Mouse (Mus musculus) left cerebral cortex, postnatal 10 days (tissue): ENCODE measurements at regions not wholly inside any gene's neighbourhood (a gene's known extent, or its start where the extent isn't known, plus 50 kb on each side); places are given as distances from the start of the nearest gene placed in this dataset.

Experiments used
- DNase-seq, 2 experiments: peaks; one replicate each; pipeline ENCODE4 v3.0.0; 2021 to 2022; ENCODE audit warnings: low spot score in 2 of 2, mixed read lengths in 1 of 2; ENCODE audit errors: extremely low spot score in 1 of 2
- intact Hi-C: fragments of 180-260 bp; cut with DNase I; formaldehyde crosslinking; loops from one replicate; pipeline ENCODE4 v1.15.1; 2025

GRCm38 (mm10) chr4:7534301-7534700 lies 704.5 kb downstream of the Car8 start:
- intact Hi-C loops: no loop called here
- no peak for DNase-seq

GRCm38 (mm10) chr4:7527718-7528117 lies 711.1 kb downstream of the Car8 start:
- DNase-seq: no peak
- intact Hi-C loops: no loop called here

GRCm38 (mm10) chr4:7513081-7513480 lies 725.8 kb downstream of the Car8 start:
- intact Hi-C loops: no loop called here
- DNase-seq: no peak

- intact Hi-C loops: no loop called here
- no peak for DNase-seq
Measured at GRCm38 (mm10) chr4:7485552-7485951, 753.3 kb downstream of the Car8 start.

GRCm38 (mm10) chr4:7455130-7455529 lies 783.7 kb downstream of the Car8 start:
- DNase-seq: no peak
- intact Hi-C loops: no loop called here

GRCm38 (mm10) chr4:7452678-7453077 lies 786.2 kb downstream of the Car8 start:
- intact Hi-C loops: no loop called here
- no peak for DNase-seq

GRCm38 (mm10) chr4:7450991-7451390 lies 787.9 kb downstream of the Car8 start:
- intact Hi-C loops: no loop called here
- DNase-seq: no peak

GRCm38 (mm10) chr4:7429308-7429707 lies 809.5 kb downstream of the Car8 start:
- intact Hi-C loops: no loop called here
- DNase-seq: peak in 1 of 2 experiments; percentile 20

- intact Hi-C loops: no loop called here
Measured at GRCm38 (mm10) chr4:7424081-7424480, 814.8 kb downstream of the Car8 start.

GRCm38 (mm10) chr4:7423204-7423603 lies 815.6 kb downstream of the Car8 start:
- intact Hi-C loops: no loop called here
- no peak for DNase-seq

More at GRCm38 (mm10) chr4:7424081-7424480, 814.8 kb downstream of the Car8 start:
- no peak for DNase-seq

- intact Hi-C loops: no loop called here
- DNase-seq: no peak
Measured at GRCm38 (mm10) chr4:7422787-7423186, 816.1 kb downstream of the Car8 start.

GRCm38 (mm10) chr4:7414301-7414700 lies 824.5 kb downstream of the Car8 start:
- no peak for DNase-seq
- intact Hi-C loops: no loop called here

- intact Hi-C loops: no loop called here
- no peak for DNase-seq
Measured at GRCm38 (mm10) chr4:7392696-7393095, 846.1 kb downstream of the Car8 start.

GRCm38 (mm10) chr4:7391596-7391995 lies 847.2 kb downstream of the Car8 start:
- DNase-seq: peak in 1 of 2 experiments; percentile 93
- intact Hi-C loops: no loop called here

- no peak for DNase-seq
- intact Hi-C loops: no loop called here
Measured at GRCm38 (mm10) chr4:7385069-7385468, 853.8 kb downstream of the Car8 start.

- intact Hi-C loops: no loop called here
- DNase-seq: no peak
Measured at GRCm38 (mm10) chr4:7379996-7380395, 858.8 kb downstream of the Car8 start.

GRCm38 (mm10) chr4:7364238-7365040 lies 874.4 kb downstream of the Car8 start:
- no peak for DNase-seq
- intact Hi-C loops: no loop called here

GRCm38 (mm10) chr4:7363508-7363907 lies 875.3 kb downstream of the Car8 start:
- no peak for DNase-seq
- intact Hi-C loops: no loop called here

- no peak for DNase-seq
- intact Hi-C loops: no loop called here
Measured at GRCm38 (mm10) chr4:7356202-7356601, 882.6 kb downstream of the Car8 start.

GRCm38 (mm10) chr4:7347317-7347716 lies 891.5 kb downstream of the Car8 start:
- intact Hi-C loops: no loop called here

GRCm38 (mm10) chr4:7341159-7341558 lies 897.7 kb downstream of the Car8 start:
- DNase-seq: no peak
- intact Hi-C loops: no loop called here

More at GRCm38 (mm10) chr4:7347317-7347716, 891.5 kb downstream of the Car8 start:
- no peak for DNase-seq
